Mouse (Mus musculus) CD4-positive naive resting alpha-beta T cell, adult 57 days (primary cell): ENCODE measurements around the gene Mogat2. TPM values are rescaled to one million over a fixed set of nuclear protein-coding genes. Genes with fewer than 3 reads are reported as not detected.

ENCODE experiments used
- total RNA-seq: library from RNA; stranded (reverse); gene quantifications from one replicate; pipeline ENCODE4 v1.2.4, GENCODE M21; 2023

The Mogat2 gene
- not detected for total RNA-seq

DNA sequence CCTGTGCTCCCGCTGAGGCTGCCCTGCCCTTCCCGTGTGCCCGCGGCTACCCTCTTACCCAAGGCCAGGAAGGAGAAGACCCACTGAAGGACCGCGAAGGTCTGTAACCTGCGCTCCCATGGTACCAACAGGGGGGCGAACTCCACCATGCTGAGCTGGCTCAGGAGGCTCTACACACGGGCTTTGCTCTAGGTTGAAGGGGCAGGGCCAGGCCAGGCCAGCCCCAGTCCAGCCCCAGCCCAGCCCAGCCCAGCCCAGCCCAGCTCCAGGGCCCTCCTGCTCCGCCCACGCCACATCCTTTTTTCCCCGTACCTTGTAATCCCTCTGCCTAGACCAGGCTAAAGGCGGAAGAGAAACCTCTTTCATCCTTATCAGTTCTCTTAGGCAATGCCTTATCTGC lies at the start of gene Mogat2:
Gene Mogat2, minus strand, starts transcription at position 203 of the 400 bp plus-strand sequence.

DNA sequence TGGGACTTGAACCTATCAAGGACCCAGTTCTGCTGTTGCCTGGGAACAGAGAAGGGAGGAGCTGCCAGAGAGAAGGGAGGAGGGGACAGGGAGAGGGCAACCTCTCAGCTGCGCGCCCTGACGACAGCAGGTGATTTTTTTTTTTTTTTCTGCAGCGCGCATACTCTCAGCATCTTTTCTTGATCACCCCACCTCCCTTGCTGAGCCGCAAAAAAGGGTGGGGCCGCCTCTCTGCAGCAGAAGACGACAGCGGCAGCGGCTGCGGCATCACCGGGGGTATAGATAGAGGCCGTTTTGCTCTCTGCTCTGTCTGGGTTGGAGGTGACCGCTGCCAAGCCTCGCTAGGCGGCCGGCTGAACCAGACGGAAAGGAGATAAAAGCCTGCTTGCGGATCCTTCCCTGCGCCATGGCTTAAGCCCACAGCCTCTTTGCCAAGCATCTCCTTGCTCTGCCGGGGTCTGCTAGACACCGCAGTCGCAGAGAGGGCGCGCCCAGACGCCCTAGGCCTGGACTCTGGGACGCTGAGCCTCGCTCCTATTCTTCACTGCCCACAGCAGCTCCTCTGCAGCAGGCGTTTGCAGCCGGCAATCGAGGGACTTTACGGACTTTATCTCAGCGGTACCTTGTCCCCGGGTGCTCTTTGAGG lies 29.0 kb upstream of the Mogat2 start, which contains the start of gene Map6:
Gene Map6, plus strand, starts transcription at position 197 of the 646 bp plus-strand sequence.

DNA sequence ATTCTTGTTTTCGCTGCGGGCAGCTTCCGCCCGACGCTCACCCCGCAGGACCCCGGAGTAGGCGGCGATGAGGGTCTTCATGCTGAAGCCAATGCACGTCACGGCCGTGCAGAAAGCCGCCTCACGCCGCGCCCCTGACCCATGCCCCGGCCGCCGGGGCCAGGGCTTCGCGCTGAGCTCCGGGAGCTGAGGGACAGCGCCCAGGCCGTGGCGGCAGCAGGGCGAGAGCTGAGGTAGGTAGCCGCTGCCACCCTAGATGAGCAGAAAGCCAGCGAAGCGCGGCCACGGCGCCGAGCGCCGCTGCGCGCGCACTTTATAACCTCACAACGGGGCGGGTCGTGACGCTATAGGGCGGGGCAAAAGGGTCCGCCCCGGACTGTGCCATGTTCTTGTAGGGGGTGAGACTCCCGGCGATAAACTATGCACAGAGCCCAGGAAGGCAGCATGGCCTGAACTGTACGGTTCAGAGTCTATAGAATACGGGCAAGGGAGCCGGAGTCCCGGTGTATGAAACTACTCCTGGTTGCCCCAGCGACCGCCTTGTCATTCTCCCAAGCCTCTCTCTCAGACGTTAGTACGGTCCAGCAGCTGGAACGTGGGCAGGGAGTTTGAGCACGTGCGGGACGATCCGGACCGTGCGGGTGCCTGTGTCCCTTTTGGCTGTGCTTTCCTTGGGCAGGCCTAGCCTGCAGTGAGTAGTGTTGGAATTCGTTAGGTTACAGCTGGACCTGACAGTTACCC lies 55.8 kb downstream of the Mogat2 start, which contains the start of gene Dgat2:
Gene Dgat2, minus strand, starts transcription at position 288 of the 741 bp plus-strand sequence.

Other genes starting within 250 kb of the Mogat2 start
- gene Uvrag, start 97.5 kb downstream of the Mogat2 start, total RNA-seq, result 92.3 TPM
- gene Dgat2, start 55.9 kb downstream of the Mogat2 start, total RNA-seq, result 2.7 TPM
- gene Map6, start 28.8 kb upstream of the Mogat2 start, total RNA-seq, result 0.89 TPM
- gene Serpinh1, start 114.6 kb upstream of the Mogat2 start, total RNA-seq, result 5.0 TPM
- 6.4 TPM for gene Gdpd5, start 142.8 kb upstream of the Mogat2 start, total RNA-seq
- 0.68 TPM for gene Klhl35, start 227.4 kb upstream of the Mogat2 start, total RNA-seq
- gene Rps3, start 245.1 kb upstream of the Mogat2 start, total RNA-seq, result 1,620 TPM